Mouse (Mus musculus) duodenum, adult 2 months (tissue): ENCODE measurements around the gene Vmn1r47. TPM values are rescaled to one million over a fixed set of nuclear protein-coding genes. Genes with fewer than 3 reads are reported as not detected.

Experiments
- polyA plus RNA-seq: library from polyadenylated mRNA; depleted of rRNA; stranded (reverse); fragments of >200 nt; gene quantifications from 2 replicates; pipeline ENCODE4 v1.2.3, GENCODE M21; 2012; ENCODE audit warnings: low replicate concordance; rRNA removed

The Vmn1r47 gene
- not detected in 2 replicates for polyA plus RNA-seq

DNA sequence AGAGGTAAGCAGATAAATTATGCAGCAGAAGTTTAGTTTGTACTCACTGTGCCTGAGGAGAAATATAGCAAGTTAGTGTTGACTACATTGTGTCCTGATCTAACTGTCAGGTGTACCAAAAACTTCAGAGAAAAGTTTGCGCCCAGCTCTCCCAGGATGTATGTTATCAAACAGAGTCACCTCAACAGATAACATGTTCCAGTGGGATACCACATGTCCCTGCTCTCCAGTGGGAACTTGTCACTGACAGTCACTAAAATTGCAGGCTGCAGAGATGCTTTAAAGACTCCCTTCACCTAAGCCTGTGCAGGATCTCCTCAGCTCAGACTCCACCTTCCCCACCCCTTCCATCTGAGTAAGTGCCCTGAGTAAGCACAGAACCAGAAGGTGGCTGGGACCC is at the start of gene Vmn1r47:
TSS of gene Vmn1r47 (plus strand) at position 301 of the 400 bp plus-strand sequence.

GRCm38 (mm10) chr6:89969013-89969412 is 46.9 kb upstream of the Vmn1r47 start, which contains the start of gene Vmn1r46:
Gene Vmn1r46, plus strand, starts transcription at chr6:89969313.

DNA sequence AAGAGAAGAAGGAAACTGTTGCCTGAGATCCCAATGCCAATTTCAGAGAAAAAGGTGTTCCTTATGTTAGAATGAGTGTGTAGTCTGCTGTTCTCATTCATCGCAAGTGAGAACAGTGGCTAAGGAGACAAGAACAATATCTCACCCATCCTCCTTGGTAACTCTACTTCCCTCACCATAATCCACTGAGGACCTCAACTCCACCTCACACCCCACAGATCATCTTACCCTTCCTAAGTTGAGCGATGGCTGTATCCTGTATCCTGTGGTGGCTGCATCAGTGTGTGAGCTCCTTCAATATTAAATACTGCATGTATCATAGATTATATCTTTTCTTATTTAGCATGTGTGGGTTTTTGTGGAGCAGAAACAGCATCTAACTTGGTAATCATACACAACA is 20.8 kb downstream of the Vmn1r47 start, which contains the start of gene Vmn1r48:
TSS of gene Vmn1r48 (minus strand) at position 101 of the 400 bp plus-strand sequence.

Other genes starting within 250 kb of the Vmn1r47 start
- gene Vmn1r42, start 139.7 kb upstream of the Vmn1r47 start, polyA plus RNA-seq, result not detected in 2 replicates
- not detected in 2 replicates for gene Vmn1r43, start 139.7 kb upstream of the Vmn1r47 start, polyA plus RNA-seq
- gene Vmn1r44, start 132.5 kb upstream of the Vmn1r47 start, polyA plus RNA-seq, result not detected in 2 replicates
- not detected in 2 replicates for gene Vmn1r45, start 75.5 kb upstream of the Vmn1r47 start, polyA plus RNA-seq
- gene Vmn1r46, start 46.8 kb upstream of the Vmn1r47 start, polyA plus RNA-seq, result not detected in 2 replicates
- gene Vmn1r48, start 20.7 kb downstream of the Vmn1r47 start, polyA plus RNA-seq, result not detected in 2 replicates
- not detected in 2 replicates for gene Vmn1r49, start 62.4 kb downstream of the Vmn1r47 start, polyA plus RNA-seq
- not detected in 2 replicates for gene Vmn1r50, start 85.3 kb downstream of the Vmn1r47 start, polyA plus RNA-seq
- gene Vmn1r51, start 106.4 kb downstream of the Vmn1r47 start, polyA plus RNA-seq, result not detected in 2 replicates
- not detected in 2 replicates for gene Vmn1r52, start 158.7 kb downstream of the Vmn1r47 start, polyA plus RNA-seq
- not detected in 2 replicates for gene V1ra8, start 186.6 kb downstream of the Vmn1r47 start, polyA plus RNA-seq
- gene Vmn1r53, start 208.3 kb downstream of the Vmn1r47 start, polyA plus RNA-seq, result 0.30 TPM in 1 of 2 replicates, not detected in the other
- gene Vmn1r54, start 230.2 kb downstream of the Vmn1r47 start, polyA plus RNA-seq, result not detected in 2 replicates